Mouse (Mus musculus) urinary bladder, adult 18-20 months (tissue): ENCODE results near the gene Dcdc2a.

ENCODE experiments used
- DNase-seq, 2 experiments: peaks; one replicate each; pipeline ENCODE4 v3.0.0; 2022; ENCODE audit warnings: low spot score in 2 of 2, mixed read lengths in 2 of 2

Dcdc2a gene

DNA sequence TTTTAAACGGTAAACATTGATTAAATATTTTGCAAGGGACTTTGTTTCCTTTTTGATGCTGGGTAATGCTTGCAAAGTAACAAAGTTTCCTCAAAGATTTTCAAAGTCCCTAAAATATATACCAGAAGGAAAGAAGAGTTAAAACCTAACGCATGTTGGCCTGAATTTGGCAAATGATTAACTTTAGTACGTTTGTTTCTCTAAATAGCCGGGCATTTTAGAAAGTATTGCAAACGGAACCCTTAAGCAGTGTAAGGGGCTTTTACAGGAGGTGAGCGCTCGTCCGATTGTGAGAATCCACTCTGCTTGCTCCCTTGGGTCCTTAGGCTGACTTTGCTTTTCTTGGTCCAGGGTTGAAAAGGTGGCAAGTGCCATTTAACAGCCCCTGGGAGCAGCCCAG lies 41.5 kb downstream of the Dcdc2a start:
- no peak for DNase-seq

DNA sequence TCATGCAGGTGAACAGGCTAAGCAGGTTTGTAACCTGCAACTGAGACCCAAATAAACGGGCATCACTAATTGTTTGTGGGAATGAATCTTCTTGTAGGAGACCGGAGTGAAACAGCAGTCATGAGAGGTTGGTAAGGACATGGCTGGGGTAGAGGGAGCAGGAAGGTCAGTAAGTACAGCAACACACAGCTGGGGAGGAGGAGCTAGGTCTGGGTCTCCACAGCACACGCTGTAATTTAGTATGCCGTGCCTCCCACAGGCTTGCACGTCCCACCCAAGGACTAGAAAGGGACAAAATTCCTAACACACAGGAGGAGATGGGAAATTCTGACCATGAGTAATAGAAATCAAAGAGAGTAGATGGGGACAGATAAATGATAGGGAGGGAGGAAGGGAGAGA lies 42.8 kb downstream of the Dcdc2a start:
- no peak for DNase-seq

DNA sequence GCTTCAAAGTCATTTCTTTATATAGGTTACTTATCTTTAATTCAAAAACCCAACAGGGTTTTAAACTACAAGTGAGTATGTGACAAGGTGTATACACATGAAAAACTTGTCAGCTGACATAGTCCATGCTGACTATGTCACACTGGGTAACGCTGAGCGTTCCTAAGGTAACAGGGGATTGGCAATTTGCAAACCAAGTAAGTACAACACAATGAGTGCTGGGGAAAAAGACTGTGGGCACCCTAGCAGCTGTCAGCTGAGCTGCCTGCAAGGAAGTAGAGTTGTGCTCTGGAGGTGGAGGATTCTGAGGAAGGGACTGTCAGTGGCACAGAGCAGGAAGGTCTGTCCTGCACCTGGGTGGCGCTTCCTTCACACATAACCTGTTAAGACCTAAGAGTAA lies 43.7 kb downstream of the Dcdc2a start:
- DNase-seq, result no peak

DNA sequence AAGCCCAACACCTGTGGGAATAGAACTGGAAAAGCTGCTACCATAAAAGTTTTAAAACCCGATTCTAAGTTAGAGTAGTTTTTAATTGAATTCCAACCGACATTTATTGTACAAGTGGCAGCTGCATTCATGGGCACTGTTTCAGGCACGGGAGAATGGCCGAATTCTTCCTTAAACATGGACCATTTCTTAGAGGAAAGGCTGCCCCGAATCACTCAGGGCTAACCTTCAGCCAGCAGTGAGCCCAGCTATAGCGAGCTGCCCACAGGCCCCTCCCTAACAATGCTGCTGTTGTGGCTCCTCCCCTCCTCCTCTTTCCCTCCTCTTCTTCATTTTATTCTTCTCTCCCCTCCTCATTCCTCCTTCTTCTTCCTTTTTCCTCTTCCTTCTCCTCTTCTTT lies 44.8 kb downstream of the Dcdc2a start:
- DNase-seq, result no peak

DNA sequence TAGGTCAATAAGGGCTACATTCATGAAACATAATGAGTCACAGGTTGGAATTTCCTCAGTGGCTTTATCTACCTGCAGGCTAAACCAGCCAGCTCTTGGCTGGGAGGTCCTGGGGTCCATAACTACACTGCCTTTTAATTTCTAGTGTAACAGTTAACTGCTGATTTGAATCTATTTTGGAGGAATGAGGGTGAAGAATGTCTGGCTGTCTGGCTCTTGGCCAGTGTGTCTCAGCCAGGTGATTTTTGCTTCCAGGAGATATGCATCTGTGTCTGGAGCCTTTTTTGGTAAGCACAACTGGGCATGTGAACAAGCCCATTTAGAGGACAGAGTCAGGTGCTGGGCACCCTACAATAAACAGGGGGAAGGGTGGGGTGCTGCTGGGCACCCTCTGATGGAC lies 49.9 kb downstream of the Dcdc2a start:
- DNase-seq, result no peak

DNA sequence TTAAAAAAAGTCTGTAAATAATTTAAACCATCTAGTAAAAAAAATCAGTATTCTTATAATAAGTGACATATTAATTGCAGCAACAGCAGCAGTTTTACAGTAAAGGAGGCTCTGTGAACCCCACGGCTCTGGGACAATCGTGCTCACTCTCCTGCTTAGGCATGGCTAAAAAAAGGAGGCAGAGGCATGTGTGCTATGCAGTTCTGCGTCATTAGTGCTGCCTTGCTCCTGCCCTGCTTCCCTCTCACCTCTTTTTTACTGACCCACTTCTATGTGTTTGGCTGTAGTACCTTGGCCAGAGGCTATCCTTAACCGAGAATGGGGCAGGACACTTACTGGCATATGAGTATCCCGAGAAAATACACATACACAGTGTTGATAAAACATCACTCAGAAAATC lies 50.9 kb downstream of the Dcdc2a start:
- no peak for DNase-seq

DNA sequence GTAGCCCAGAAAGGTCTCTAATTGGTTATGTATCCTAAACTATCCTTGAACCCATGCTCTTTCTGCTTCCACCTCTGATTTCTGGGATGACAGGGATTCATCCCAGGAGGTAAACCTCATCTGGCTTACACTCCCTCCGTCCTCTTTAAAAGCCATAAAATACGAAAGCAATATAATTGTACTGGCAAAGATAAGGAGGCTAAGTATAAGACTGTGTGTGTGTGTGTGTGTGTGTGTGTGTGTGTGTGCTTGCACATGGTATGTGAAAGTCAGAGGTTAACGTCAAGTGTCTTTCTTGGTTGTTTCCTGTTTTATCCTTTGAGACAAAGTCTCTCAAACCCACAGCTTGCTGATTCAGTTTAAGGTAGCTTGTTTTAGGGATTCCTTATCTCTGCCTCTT lies 52.5 kb downstream of the Dcdc2a start:
- DNase-seq, result no peak

DNA sequence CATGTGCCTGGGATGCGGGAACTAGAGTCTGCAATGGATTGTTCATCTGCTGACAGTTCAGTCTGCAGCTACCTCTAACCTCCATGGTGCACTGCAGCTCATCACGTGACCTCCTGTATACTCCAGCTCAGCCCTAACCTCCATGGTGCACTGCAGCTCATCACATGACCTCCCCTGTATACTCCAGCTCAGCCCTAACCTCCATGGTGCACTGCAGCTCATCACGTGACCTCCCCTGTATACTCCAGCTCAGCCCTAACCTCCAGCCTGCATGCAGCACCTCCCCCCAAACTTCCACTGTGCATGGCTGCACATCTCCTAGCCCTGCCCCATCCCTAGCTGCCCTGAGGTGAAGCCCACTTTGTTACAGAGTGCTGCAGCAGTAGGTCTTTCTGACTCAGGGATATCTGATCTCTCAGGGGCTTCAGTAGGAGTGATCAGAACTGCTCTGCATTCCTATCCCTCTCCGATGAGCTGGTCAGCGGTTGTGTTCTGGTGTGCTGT lies 54.8 kb downstream of the Dcdc2a start:
- no peak for DNase-seq

DNA sequence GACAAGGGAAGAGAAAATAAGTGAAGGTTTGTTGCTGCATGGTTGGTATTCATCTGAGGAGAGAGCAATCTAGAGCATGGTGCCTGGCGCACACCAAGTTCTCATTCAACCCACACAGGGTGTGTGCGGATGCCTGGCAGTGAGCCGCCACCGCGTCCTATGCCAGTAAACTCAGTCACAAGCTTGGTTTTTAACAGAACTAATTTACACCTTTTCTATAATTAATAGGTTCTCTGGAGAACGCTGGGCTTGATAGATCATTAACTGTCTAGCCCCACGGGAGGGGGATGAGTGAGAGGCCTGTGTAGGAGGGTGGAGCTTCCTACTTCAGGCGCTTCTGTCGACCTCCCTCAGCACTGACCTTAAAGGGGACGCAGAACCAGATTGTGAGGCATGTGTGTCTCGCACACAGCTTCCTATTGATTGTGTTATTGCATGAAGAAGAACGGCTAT lies 59.7 kb downstream of the Dcdc2a start:
- DNase-seq, result peak in 1 of 2 experiments; percentile 24

DNA sequence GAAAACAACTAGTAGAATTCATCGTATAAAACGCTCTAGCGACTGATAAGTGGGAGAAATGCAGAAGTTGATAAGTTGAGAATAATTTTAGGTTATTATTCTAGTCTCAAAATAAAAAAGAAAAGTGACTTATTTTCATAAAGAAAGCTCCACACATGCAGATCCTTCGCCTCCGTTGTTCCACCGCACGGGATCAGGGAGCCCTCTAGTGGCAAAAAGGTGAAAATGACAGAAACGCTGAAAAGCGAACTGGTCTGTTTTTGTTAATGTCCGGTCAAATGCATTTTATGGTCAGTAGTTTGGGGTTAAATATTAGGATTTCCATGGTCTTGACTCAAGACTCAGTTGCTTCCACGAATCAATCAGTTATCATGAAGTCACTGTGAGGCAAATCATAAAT lies 60.2 kb downstream of the Dcdc2a start:
- DNase-seq, result no peak

DNA sequence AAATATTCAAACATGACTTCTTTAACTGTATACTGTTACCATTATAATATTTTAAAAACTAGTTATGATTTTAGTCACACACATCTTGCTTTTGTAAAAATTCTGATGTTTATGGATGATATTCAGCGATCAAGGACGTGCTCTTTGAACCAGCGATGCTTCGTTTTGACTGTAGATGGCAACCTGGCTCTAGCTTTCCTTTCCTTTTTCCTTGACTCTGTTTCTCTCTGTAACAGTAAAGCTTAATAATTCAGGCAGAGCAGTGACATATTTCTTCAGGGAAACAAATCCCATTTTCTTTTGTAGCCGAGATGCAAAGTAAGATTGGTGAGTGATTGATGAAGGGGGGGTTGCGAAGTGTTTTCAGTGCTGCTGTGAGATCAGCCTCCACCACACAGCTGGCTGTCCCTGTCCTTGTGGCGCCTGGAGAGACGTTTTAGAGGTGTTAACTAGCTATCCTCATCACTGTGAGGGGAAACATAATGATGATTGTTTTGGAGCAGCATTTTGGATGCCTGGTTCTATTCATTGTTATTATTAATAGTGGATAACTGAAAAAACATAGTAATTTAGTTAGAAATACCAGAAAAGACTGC lies 67.0 kb downstream of the Dcdc2a start:
- no peak for DNase-seq

DNA sequence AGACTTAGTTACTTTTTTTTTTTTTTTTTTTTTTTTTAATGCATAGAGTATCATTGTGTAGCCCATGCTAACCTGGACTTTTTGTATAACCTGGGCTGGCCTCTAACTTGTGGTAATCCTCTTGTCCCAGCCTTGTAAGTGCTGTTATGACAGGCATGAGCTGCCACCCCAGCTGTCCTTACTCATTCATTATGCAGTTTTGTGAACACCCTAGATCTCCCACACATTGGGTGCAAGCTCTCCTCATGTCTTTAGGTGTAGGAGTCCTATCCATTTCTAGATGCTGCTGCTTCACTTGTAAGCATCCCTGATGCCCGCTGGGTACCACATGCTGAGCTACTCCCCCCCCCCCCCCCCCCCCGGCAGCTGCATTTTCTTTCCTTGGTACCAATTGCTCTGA lies 71.4 kb downstream of the Dcdc2a start:
- no peak for DNase-seq

DNA sequence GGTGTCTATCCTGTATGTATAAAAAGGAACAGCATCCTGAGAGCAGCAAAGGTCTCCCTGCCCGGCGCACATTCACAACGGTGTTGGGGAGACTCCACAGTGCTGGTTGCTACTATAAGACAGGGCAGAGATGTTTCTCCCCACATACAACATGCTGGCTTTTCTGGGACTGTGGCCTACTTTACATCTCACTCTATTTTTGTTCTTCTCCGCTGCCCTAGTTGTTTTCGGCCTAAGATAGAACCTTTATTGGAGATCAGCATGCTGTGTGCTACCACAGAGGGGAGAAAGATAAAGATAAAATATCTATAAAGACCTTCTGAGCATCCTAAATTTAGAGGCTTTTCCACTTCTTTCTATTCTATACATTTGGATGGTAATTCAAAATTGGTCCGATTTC lies 72.0 kb downstream of the Dcdc2a start:
- DNase-seq, result no peak

DNA sequence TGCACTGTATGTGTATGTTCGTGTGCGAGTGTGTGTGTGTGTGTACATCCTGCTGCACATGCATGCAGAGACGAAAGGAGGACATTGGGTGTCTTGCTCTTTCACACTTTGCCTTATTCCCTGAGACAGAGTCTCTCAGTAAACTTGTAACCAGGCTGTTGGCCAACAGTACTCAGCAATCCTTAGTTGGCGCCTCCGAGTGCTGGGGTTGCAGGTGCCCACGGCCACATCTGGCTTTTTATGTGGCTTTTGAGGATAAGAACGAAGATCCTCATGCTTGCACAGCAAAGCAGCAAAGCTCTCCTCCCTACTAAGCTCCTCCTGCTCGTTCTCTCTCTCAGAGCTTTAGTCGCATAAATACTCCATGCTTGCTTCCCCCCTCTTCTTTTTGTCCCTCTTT lies 73.0 kb downstream of the Dcdc2a start:
- no peak for DNase-seq

DNA sequence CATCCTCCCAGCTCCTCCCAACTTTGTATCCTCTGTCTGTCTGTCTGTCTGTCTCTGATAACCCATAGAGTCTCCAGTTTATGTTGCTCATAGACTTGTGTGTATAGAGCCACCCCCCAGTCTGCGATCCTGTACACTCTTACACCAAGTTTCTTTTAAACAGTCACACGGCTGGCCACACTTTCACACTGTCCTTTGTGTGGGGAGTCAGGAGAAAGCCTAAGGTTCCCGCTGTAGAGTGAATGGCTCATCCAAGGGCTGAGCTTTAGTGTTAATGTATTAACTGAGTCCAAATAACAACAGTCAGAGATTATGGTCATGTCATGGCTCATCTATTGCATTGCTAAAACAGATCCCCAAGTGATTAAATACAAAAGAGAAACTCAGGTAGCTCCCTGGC lies 87.3 kb downstream of the Dcdc2a start:
- DNase-seq, result no peak

DNA sequence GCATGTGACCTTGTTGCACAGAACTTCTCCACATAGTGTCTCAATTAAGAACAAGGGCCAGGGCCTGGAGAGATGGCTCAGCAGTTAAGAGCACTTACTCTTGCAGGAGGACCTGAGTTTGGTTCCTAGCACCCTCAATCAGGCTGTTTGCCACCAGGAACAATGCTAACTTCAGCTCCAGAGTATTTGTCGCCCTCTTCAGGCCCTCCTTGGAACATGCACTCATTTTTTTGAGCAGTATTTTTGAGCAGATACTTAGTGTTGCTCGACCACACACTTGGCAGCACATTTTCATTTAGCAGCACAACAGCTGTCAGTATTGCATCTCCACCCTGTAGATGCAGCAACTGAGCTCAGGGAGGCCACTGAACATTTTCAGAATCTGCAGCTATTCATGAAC lies 88.3 kb downstream of the Dcdc2a start:
- DNase-seq, result no peak

DNA sequence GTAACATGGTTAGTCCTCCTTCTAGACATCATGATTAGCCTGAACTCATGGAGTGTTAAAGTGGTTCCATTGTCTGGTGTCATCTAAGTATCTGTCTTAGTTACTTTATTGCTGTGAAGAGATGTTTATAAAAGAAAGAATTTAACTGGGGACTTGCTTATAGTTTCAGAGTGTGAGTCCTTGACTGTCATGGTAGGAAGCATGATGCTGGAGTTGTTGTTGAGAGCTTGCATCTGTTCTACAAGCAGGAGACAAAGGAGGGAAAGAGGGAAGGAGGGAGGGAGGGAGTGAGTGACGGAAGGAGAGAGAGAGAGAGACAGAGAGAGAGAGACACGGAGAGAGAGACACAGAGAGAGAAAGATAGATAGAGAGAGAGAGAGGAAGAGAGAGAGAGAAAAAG lies 90.4 kb downstream of the Dcdc2a start:
- no peak for DNase-seq

DNA sequence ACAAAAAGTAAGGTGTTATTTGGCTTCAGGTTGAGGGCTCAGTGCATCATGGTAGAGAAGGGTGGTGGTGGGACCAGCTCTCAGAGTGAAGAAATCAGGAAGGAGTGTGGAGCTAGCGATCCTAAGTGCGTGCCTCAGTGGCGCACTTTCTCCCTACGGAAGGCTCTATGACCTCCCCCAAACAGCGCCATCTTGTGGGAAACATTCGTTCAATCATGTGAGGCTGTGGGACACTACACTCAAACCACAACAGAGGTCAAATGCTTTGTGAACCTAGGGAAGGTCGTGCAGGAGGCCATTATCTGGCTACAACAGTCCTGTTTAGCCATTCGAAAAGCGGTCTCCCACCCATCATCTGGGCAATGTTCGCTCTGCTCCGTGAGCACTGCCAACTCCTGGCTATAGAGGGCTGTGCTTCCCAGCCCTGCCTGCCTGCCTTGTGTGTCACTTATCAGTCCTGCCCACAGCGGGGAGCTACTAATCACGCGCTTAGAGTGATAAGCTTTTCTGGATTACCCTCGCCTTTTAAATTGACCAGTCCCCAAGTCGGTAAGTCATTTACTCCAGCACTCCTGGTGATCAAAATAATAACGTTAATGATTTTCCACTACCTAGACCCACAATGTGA lies 94.5 kb downstream of the Dcdc2a start:
- DNase-seq, result no peak

DNA sequence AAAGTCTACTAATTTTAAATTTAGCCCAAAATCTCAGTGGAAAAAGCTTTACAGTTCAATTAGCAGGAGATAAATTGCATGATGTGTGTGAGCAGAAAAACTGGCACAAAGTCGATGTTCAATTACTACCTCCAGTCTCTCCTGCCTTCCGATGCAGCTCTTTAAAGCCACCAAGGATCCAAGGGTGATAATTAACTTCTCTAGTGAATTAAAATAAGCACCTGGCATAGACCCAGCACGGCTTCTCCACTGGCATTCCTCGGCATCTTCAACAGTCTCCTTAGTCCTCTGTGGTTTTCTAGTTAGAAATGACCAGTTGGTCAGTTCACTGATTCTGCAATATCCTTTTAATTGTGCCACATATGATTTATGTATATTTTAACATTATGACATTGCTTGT lies 95.1 kb downstream of the Dcdc2a start:
- no peak for DNase-seq

DNA sequence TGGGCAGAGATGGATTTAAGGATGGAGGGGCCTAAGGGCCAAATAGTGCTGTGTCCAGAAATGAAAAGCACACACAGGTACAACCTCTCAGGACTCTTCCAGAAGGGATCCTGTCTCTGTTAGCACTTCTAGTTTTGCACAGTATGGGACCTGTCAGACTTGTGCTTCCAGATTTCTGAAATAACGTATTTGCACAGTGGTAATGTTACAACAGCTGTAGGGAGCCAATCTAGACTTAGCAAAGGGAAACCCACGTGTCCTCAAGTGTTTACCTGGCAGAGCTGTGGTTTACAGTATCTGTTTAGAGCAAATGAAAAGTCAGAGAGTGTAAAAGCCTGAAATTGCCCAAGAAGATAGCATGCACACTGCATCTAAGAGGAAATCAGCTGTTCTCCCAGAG lies 104.1 kb downstream of the Dcdc2a start:
- DNase-seq, result peak in 1 of 2 experiments; percentile 18

DNA sequence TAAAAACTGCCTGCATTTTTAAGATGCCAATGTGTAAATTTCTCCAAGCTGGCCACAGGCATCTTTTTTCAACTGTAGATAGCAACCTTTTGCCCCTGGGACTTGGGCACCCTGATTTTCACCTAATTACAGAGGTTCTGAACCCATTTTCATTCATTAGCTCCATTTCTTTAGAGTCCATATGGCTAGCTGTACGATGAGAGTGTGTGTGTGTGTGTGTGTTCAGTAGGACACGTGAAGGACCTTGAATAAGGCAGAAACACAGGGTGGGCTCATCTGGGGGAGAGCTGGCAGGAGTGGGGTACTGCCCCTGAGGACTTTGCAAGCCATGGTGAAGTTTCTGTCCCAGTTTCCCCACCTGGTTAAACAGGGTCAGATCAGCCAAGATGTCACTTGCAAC lies 105.0 kb downstream of the Dcdc2a start:
- DNase-seq, result no peak

DNA sequence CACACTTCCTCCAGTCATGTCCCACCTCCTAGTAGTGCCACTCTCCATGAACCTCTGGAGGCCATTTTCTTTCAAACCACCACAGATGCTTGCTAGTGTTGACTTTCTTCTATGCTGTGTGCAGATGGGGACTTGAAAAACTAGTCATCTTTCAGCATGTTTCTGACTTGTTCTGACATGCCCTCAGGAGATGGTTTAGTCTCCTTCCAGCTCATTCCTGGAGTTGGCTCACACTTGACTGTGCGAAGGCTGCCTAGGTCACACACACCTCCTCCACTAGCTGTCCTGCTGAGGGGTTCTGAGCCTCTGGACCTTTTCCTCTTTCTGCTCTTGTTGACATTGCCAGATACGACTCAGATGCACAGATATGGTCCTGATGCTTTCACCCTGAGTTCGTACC lies 106.8 kb downstream of the Dcdc2a start:
- DNase-seq, result peak in 1 of 2 experiments; percentile 6

DNA sequence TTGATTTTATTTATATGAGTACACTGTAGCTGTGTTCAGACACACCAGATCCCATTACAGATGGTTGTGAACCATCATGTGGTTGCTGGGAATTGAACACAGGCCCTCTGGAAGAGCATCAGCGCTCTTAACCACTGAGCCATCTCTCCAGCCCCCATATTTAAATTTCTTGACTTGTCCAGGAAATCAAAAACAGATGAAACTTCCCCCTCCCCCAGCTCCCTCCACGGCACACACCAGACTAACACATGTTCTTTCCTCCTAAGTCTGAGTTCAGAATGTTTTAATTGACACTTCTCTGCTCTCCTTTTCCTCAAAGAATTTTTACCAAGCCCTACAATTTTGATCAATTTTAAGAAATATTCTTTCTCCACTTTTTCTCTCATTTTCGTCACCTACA lies 113.1 kb downstream of the Dcdc2a start:
- no peak for DNase-seq

DNA sequence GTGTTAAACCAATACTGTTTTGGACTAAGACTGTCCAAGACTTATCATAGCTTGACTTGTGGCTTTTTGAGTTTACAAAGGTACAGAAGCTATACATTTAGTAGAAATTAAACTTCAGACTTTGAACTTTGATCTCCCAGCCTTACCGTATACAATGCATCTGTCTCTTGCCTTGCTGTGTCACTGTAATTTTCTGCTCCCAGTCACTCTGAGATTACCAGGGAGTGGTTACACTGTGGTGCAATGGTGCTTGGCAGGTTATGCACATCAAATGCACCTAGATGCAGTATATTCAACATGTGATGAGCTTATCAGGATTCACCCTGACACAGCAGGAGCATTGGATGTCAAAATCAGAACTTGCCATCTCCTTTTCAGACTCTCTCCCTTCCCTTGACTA lies 122.0 kb downstream of the Dcdc2a start:
- no peak for DNase-seq
